Mouse (Mus musculus) lung, postnatal 4 days (tissue): Measurements from ENCODE around the gene Prdm1.

ENCODE experiments used
- DNase-seq, 2 experiments: peaks; one replicate each; pipeline ENCODE4 v3.0.0; 2021

Prdm1 gene

GRCm38 (mm10) chr10:44456757-44457595, 71.3 kb downstream of the Prdm1 start:
- peak; percentile 46 to 54 for DNase-seq

- DNase-seq, result no peak
Observed at GRCm38 (mm10) chr10:44454753-44455152, 73.5 kb downstream of the Prdm1 start.

GRCm38 (mm10) chr10:44454111-44454510, 74.2 kb downstream of the Prdm1 start:
- DNase-seq, result no peak

- DNase-seq, result no peak
Observed at GRCm38 (mm10) chr10:44450835-44451234, 77.5 kb downstream of the Prdm1 start.

- peak in 1 of 2 experiments; percentile 1 for DNase-seq
Observed at GRCm38 (mm10) chr10:44450108-44450507, 78.2 kb downstream of the Prdm1 start.

GRCm38 (mm10) chr10:44449666-44450065, 78.6 kb downstream of the Prdm1 start:
- DNase-seq, result peak in 1 of 2 experiments; percentile 3

GRCm38 (mm10) chr10:44448165-44448564, 80.1 kb downstream of the Prdm1 start:
- DNase-seq, result peak; percentile 42 to 45

- DNase-seq, result peak; percentile 40 to 61
Observed at GRCm38 (mm10) chr10:44447406-44448139, 80.7 kb downstream of the Prdm1 start.

- no peak for DNase-seq
Observed at GRCm38 (mm10) chr10:44447001-44447400, 81.3 kb downstream of the Prdm1 start.

- DNase-seq, result no peak
Observed at GRCm38 (mm10) chr10:44444415-44444814, 83.9 kb downstream of the Prdm1 start.

- no peak for DNase-seq
Observed at GRCm38 (mm10) chr10:44443696-44444095, 84.6 kb downstream of the Prdm1 start.

- no peak for DNase-seq
Observed at GRCm38 (mm10) chr10:44439732-44440131, 88.6 kb downstream of the Prdm1 start.

- no peak for DNase-seq
Observed at GRCm38 (mm10) chr10:44437614-44438013, 90.7 kb downstream of the Prdm1 start.

- no peak for DNase-seq
Observed at GRCm38 (mm10) chr10:44435956-44436355, 92.3 kb downstream of the Prdm1 start.

GRCm38 (mm10) chr10:44434702-44435181, 93.6 kb downstream of the Prdm1 start:
- no peak for DNase-seq

- no peak for DNase-seq
Observed at GRCm38 (mm10) chr10:44432235-44432634, 96.1 kb downstream of the Prdm1 start.

- DNase-seq, result peak; percentile 26 to 51
Observed at GRCm38 (mm10) chr10:44431689-44432088, 96.6 kb downstream of the Prdm1 start.

GRCm38 (mm10) chr10:44429177-44429888, 99.0 kb downstream of the Prdm1 start:
- no peak for DNase-seq

GRCm38 (mm10) chr10:44427891-44428361, 100.4 kb downstream of the Prdm1 start:
- peak; percentile 67 to 86 for DNase-seq

GRCm38 (mm10) chr10:44427426-44427825, 100.9 kb downstream of the Prdm1 start:
- no peak for DNase-seq

GRCm38 (mm10) chr10:44425013-44425412, 103.3 kb downstream of the Prdm1 start:
- no peak for DNase-seq

GRCm38 (mm10) chr10:44421896-44422295, 106.4 kb downstream of the Prdm1 start:
- no peak for DNase-seq

GRCm38 (mm10) chr10:44420211-44420610, 108.1 kb downstream of the Prdm1 start:
- no peak for DNase-seq
